Mouse (Mus musculus) spleen, adult 2 months (tissue): ENCODE measurements around the gene Dip2c.

ENCODE experiments used
- CTCF ChIP-seq: fragments of 200-500 bp; IDR thresholded peaks from 2 replicates; pipeline ENCODE4 v1.5.1; 2011; ENCODE audit warnings: mild to moderate bottlenecking, inconsistent platforms; ENCODE audit not compliant: insufficient read depth, insufficient read length, insufficient replicate concordance; ENCODE audit errors: extremely low read depth
- POLR2A ChIP-seq: fragments of 200-500 bp; IDR thresholded peaks from 2 replicates; pipeline ENCODE4 v1.6.1; 2011; ENCODE audit warnings: low read depth, low read length, inconsistent platforms

DNA sequence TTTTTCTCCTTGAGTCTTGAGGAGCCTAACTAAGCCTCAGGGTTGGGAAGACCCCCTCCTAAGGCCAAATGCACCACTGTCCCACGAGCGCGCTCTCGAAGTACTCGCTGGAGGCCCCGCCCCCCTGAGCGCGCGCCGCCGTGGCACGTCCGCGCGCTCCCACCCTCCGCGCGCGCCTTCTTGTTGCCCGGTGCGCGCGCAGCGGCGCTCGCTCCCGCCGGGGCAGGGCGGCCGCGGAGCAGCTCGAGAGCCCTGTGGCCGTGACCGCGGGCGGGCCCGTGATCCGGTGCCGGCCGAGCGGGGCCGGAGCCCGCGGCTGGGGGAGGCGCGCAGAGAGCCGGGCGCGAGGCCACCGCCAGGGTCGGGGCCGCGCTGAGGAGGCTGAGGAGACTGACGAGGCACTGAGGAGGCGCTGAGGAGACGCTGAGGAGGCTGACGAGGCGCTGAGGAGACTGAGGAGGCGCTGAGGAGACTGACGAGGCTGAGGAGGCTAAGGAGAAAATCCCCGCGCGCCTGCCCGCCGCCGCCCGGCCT, at the start of gene Dip2c:
- TF ChIP-seq CTCF = no peak
- no peak for TF ChIP-seq POLR2A
